Mouse (Mus musculus) thymus, adult 2 months (tissue): ENCODE data around the gene Ccdc69. TPM values are rescaled to one million over a fixed set of nuclear protein-coding genes. Genes with fewer than 3 reads are reported as not detected.

Source experiments
- DNase-seq: peaks from one replicate; pipeline ENCODE4 v3.0.0; 2021
- H3K27ac ChIP-seq: fragments of 200-500 bp; 2 replicates; pipeline ENCODE4 v1.5.1; 2012; ENCODE audit warnings: low read length, control low read depth; ENCODE audit not compliant: control insufficient read depth, insufficient read depth
- H3K27me3 ChIP-seq: fragments of 200-500 bp; 2 replicates; pipeline ENCODE4 v1.6.1; 2012; ENCODE audit warnings: mild to moderate bottlenecking, low read length, moderate library complexity, mixed read lengths; ENCODE audit not compliant: control insufficient read depth, insufficient read depth
- H3K36me3 ChIP-seq: fragments of 200-500 bp; 2 replicates; pipeline ENCODE4 v1.6.1; 2012; ENCODE audit warnings: mild to moderate bottlenecking, low read length, moderate library complexity; ENCODE audit not compliant: control insufficient read depth, insufficient read depth
- H3K4me1 ChIP-seq: fragments of 200-500 bp; replicated peaks from 2 replicates; pipeline ENCODE4 v1.6.1; 2012; ENCODE audit warnings: low read length; ENCODE audit not compliant: control insufficient read depth, insufficient read depth
- H3K4me3 ChIP-seq: fragments of 200-500 bp; 2 replicates; pipeline ENCODE4 v1.5.1; 2012; ENCODE audit warnings: mild to moderate bottlenecking, low read length, control low read depth, moderate library complexity; ENCODE audit not compliant: control insufficient read depth, insufficient read depth
- CTCF ChIP-seq: fragments of 200-500 bp; IDR thresholded peaks from 2 replicates; pipeline ENCODE4 v1.5.1; 2012; ENCODE audit warnings: mild to moderate bottlenecking, control low read depth, low read length, moderate library complexity, borderline replicate concordance; ENCODE audit not compliant: control insufficient read depth, poor library complexity, insufficient read depth; ENCODE audit errors: extremely low read depth
- POLR2A ChIP-seq: fragments of 200-500 bp; IDR thresholded peaks from 2 replicates; pipeline ENCODE4 v1.6.1; 2012; ENCODE audit warnings: mild to moderate bottlenecking, low read length, control low read depth, moderate library complexity; ENCODE audit not compliant: control insufficient read depth, poor library complexity, insufficient read depth; ENCODE audit errors: extremely low read depth
- WGBS: fragments of 180-500 bp; shearing (Covaris S2); methylation state at CpG from one replicate; pipeline ENCODE4 v1.1.7; 2018; 5-methylcytosine and 5-hydroxymethylcytosine counted together
- polyA plus RNA-seq: library from polyadenylated mRNA; depleted of rRNA; stranded (reverse); fragments of >200 nt; gene quantifications from 2 replicates; pipeline ENCODE4 v1.2.3, GENCODE M21; 2012; rRNA removed

The Ccdc69 gene
- polyA plus RNA-seq, 1 experiment: 16.5 TPM

DNA sequence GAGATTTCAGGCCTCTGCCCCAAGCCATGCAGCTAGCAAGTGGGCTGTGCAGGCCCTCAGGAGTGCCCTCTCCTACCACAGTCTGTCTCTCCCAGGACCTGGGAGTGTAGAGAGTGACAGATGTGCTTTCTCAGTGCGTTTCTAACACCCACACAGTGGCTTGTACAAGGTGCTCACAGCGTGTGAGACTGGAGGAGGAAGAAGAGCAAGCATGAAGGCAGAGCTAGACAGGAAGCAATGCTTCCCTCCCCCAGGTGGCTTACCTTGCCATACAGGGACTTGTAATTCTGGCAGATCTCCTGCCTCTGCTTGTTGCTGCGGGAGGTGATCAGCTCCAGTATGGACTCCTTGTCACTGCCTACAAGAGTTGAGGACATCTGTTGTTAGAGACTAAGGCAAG lies 66.5 kb downstream of the Ccdc69 start:
- H3K27ac ChIP-seq: no peak overlapping the region; the same call in 1 of the 2 replicates
- no peaks in the 10 kb centered on the region for H3K27me3 ChIP-seq
- H3K4me1 ChIP-seq: no peaks in the 10 kb centered on the region; the same call in 1 of the 2 replicates
- no peak overlapping the region for H3K4me3 ChIP-seq
- TF ChIP-seq POLR2A: no peak
- no peak for TF ChIP-seq CTCF
- WGBS: 70% methylated on average over 3 of the region's 3 CpGs
- DNase-seq: no peak
- peaks cover 47% of the 10 kb centered on the region for H3K36me3 ChIP-seq

DNA sequence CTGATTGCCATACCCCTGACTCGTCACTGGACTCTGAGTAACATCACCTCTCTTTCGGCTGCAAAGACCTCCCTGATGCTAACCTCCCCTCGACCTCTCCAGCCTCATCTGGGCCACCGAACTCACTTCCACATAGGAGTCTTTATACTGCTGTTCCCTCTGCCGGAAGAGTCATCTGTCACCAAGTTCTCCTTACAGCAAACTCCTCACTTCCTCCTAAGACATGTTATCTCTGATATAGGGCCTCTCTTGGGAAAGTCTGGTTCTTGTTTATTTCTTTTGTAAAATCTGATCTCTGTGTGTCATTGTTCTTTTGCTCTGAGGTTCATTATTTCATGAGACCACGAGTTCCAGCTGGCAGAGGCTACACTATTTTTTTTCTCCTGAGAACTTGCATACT lies 69.7 kb downstream of the Ccdc69 start:
- DNase-seq: no peak
- Histone ChIP-seq H3K4me3 (no peak overlapping the region), H3K27me3 (no peaks in the 10 kb centered on the region), H3K27ac (no peak overlapping the region), H3K36me3 (peaks cover 54% of the 10 kb centered on the region), H3K4me1 (no peaks in the 10 kb centered on the region; the same call in 1 of the 2 replicates)
- TF ChIP-seq POLR2A: no peak
- TF ChIP-seq CTCF: no peak
- WGBS: 82% methylated on average over 6 of the region's 6 CpGs

DNA sequence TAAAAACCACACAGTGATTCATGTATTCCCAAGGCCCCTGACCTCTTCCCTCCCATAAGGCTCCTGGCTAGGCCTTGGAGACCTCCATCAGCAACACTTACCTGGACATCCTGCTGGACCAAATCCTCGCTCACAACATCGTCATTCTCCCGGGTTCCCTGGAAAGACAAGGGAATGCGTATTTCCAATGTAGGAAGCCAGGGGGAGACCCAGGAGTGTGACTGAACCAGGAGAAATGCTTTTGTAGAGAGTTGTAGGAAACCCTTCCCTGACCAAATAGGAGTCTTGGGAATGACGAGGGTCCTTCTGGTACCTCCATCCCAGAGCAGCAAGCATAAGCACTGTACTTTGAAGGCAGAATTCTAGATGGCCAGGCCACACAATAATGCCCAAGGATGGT lies 72.2 kb downstream of the Ccdc69 start:
- WGBS: 97% methylated on average over 5 of the region's 5 CpGs
- DNase-seq: no peak
- Histone ChIP-seq H3K36me3 (peaks cover 46% of the 10 kb centered on the region), H3K27me3 (no peaks in the 10 kb centered on the region), H3K4me3 (no peak overlapping the region), H3K27ac (no peak overlapping the region), H3K4me1 (no peaks in the 10 kb centered on the region)
- no peak for TF ChIP-seq POLR2A
- no peak for TF ChIP-seq CTCF

DNA sequence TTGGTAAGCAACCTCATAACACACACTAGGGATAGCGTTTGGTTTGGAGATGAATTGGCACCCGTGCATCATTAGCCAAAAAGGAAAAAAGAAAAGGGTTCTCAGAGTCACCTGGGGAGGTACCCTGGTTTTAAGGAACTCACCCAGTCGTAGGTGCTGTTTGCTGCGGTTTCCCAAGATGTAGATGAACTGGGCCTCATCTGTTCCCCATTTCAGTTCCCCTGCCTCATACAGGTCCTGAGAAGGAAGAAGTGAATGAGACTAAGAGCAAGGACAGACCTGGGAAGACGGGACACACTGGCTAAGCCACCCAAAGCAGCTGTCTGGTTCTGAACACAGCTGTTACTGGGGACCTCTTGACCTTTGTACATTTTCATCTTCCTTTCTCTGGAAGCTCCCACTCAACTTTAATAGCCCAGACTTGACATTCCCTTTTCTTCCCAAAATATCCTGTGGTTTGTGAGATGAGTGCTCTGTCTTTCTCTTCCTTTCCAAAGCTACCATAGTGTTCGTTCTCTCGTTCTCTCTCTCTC lies 72.9 kb downstream of the Ccdc69 start:
- H3K27ac ChIP-seq: no peak overlapping the region
- H3K4me1 ChIP-seq: no peaks in the 10 kb centered on the region
- DNase-seq: no peak
- TF ChIP-seq CTCF (no peak), POLR2A (no peak)
- peaks cover 40% of the 10 kb centered on the region for H3K36me3 ChIP-seq
- no peaks in the 10 kb centered on the region for H3K27me3 ChIP-seq
- no peak overlapping the region for H3K4me3 ChIP-seq
- 86% methylated on average over 7 of the region's 7 CpGs for WGBS

Other genes starting within 250 kb of the Ccdc69 start
- 2.9 and 3.5 TPM in 2 replicates for gene Lyrm7, start 217.2 kb downstream of the Ccdc69 start, polyA plus RNA-seq
- gene Hint1, start 211.7 kb downstream of the Ccdc69 start, polyA plus RNA-seq: 322 and 336 TPM in 2 replicates
- gene Gpx3, start 175.7 kb downstream of the Ccdc69 start, polyA plus RNA-seq: 120 and 133 TPM in 2 replicates
- gene Tnip1, start 115.2 kb downstream of the Ccdc69 start, polyA plus RNA-seq: 114 and 121 TPM in 2 replicates
- gene Anxa6, start 44.7 kb downstream of the Ccdc69 start, polyA plus RNA-seq: 121 and 130 TPM in 2 replicates
- gene Gm2a, start 20.0 kb upstream of the Ccdc69 start, polyA plus RNA-seq: 37.2 and 39.9 TPM in 2 replicates
- 0.48 and 0.74 TPM in 2 replicates for gene Slc36a3, start 73.6 kb upstream of the Ccdc69 start, polyA plus RNA-seq
- gene Slc36a2, start 106.9 kb upstream of the Ccdc69 start, polyA plus RNA-seq: 38.6 and 44.6 TPM in 2 replicates
- gene Slc36a1, start 126.2 kb upstream of the Ccdc69 start, polyA plus RNA-seq: 60.3 and 65.3 TPM in 2 replicates